Mouse (Mus musculus): Measurements from ENCODE around the gene Limch1. TPM values are rescaled to one million over a fixed set of nuclear protein-coding genes. Genes with fewer than 3 reads are reported as not detected.

The Limch1 gene
- total RNA-seq, 1 experiment, result 7.5 TPM

DNA sequence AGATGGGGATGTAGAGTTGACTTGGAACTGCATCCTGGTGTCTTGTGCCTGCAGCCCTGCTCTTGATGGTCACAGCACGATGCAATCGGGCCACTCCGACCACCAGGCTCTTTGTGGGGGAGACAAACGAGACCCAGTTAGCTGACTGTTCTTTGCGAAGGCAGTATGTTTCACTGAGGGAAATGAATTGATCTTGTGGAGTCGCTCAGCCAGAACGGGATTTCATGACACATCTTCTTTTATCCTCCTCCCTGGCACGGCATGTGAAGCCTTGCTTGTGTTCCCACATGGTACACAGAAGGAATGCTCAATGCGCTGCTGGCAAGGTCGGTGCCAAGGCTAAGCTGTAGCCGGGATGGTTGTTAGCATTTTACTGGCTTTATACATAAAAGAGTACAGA, 143.7 kb downstream of the Limch1 start:
- no peaks in the 10 kb centered on the region for H3K9me3 ChIP-seq (ENCODE audit: control insufficient read depth, insufficient read depth, low read depth, low read length)
- TF ChIP-seq MAFK (IDR thresholded peaks at IDR 0.05; ENCODE audit: insufficient read depth, low read depth, low read length) (no peak), CHD2 (IDR thresholded peaks at IDR 0.05; ENCODE audit: low read depth, low read length) (no peak), ZNF384 (IDR thresholded peaks at IDR 0.05; ENCODE audit: low read depth, low read length) (no peak), HCFC1 (IDR thresholded peaks at IDR 0.05; ENCODE audit: borderline replicate concordance, insufficient read depth, low read length) (no peak), ZC3H11A (IDR thresholded peaks at IDR 0.05; ENCODE audit: borderline replicate concordance, low read depth, low read length) (no peak)
- in situ Hi-C loops (cut with MboI; ENCODE audit: low sequenced_read_pairs in 2 of 2, unreplicated experiment in 2 of 2), result no loop called here

DNA sequence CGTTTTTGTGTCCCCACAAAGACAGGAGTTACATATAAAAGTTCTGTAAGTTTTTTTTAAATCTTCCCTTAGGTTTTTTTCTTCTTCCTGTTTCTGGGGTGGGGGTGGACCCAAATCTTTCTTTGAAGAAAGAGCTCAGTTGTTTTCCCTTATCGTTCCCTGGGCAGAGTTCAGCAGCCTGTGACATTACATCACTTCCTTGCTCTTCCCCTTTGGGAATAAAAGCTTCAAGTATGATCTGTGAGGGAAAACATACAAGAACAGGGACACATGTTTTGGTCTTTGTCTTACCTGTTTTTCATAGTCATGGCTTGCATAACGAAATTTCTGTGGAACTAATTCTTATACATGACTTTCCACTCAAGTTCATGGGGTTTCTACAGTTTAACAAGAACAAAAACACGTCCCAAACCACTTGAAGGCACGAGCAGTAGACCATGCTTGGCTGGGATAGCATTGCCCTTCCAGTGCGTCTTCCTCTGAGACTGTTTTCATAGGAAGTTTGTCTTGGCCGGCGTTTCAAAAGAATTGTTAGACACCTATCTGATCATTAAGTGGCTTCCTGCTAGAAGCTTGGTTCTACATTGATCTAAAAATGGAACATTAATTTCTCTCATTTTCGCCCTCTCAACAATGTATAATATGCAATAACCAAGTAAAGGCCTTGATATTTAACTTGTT, 150.0 kb downstream of the Limch1 start:
- H3K9me3 ChIP-seq (ENCODE audit: control insufficient read depth, insufficient read depth, low read depth, low read length), result no peaks in the 10 kb centered on the region
- in situ Hi-C loops (cut with MboI; ENCODE audit: low sequenced_read_pairs in 2 of 2, unreplicated experiment in 2 of 2), result no loop called here
- H3K4me3 ChIP-seq (ENCODE audit: insufficient read depth in 1 of 2, low read depth in 1 of 2, low read length in 2 of 2, poor library complexity in 1 of 2, severe bottlenecking in 1 of 2), result no peak overlapping the region
- no peak for TF ChIP-seq HCFC1 (IDR thresholded peaks at IDR 0.05; ENCODE audit: borderline replicate concordance, insufficient read depth, low read length)
- no peak for TF ChIP-seq CHD2 (IDR thresholded peaks at IDR 0.05; ENCODE audit: low read depth, low read length)
- TF ChIP-seq ZC3H11A (IDR thresholded peaks at IDR 0.05; ENCODE audit: borderline replicate concordance, low read depth, low read length), result no peak
- TF ChIP-seq ZNF384 (IDR thresholded peaks at IDR 0.05; ENCODE audit: low read depth, low read length), result no peak
- TF ChIP-seq MAFK (IDR thresholded peaks at IDR 0.05; ENCODE audit: insufficient read depth, low read depth, low read length), result no peak
- no peak overlapping the region for H3K27ac ChIP-seq (ENCODE audit: insufficient read depth, low read depth, low read length, poor library complexity, severe bottlenecking)
- H3K9ac ChIP-seq (ENCODE audit: insufficient read depth, low read depth, low read length, poor library complexity, severe bottlenecking), result no peak overlapping the region
- H3K36me3 ChIP-seq (ENCODE audit: control insufficient read depth, insufficient read depth, low read length, poor library complexity, severe bottlenecking), result no peaks in the 10 kb centered on the region
- H3K4me1 ChIP-seq (ENCODE audit: control insufficient read depth in 2 of 2, insufficient read depth in 2 of 2, low read length in 2 of 2, poor library complexity in 1 of 2), result no peaks in the 10 kb centered on the region
- no peak for DNase-seq (ENCODE audit: low read depth, low spot score)

More for the DNA sequence above, 143.7 kb downstream of the Limch1 start:
- no peak overlapping the region for H3K27ac ChIP-seq (ENCODE audit: insufficient read depth, low read depth, low read length, poor library complexity, severe bottlenecking)
- no peak for DNase-seq (ENCODE audit: low read depth, low spot score)
- no peak overlapping the region for H3K9ac ChIP-seq (ENCODE audit: insufficient read depth, low read depth, low read length, poor library complexity, severe bottlenecking)
- H3K36me3 ChIP-seq (ENCODE audit: control insufficient read depth, insufficient read depth, low read length, poor library complexity, severe bottlenecking), result no peaks in the 10 kb centered on the region
- H3K4me3 ChIP-seq (ENCODE audit: insufficient read depth in 1 of 2, low read depth in 1 of 2, low read length in 2 of 2, poor library complexity in 1 of 2, severe bottlenecking in 1 of 2), result no peak overlapping the region
- H3K4me1 ChIP-seq (ENCODE audit: control insufficient read depth in 2 of 2, insufficient read depth in 2 of 2, low read length in 2 of 2, poor library complexity in 1 of 2), result no peaks in the 10 kb centered on the region

GRCm38 (mm10) chr5:66897584-66897983, 152.0 kb downstream of the Limch1 start:
- in situ Hi-C loops (cut with MboI; ENCODE audit: low sequenced_read_pairs in 2 of 2, unreplicated experiment in 2 of 2), result no loop called here
- H3K9ac ChIP-seq (ENCODE audit: insufficient read depth, low read depth, low read length, poor library complexity, severe bottlenecking), result no peak overlapping the region
- H3K36me3 ChIP-seq (ENCODE audit: control insufficient read depth, insufficient read depth, low read length, poor library complexity, severe bottlenecking), result no peaks in the 10 kb centered on the region
- no peak for DNase-seq (ENCODE audit: low read depth, low spot score)
- H3K4me3 ChIP-seq (ENCODE audit: insufficient read depth in 1 of 2, low read depth in 1 of 2, low read length in 2 of 2, poor library complexity in 1 of 2, severe bottlenecking in 1 of 2), result no peak overlapping the region
- H3K9me3 ChIP-seq (ENCODE audit: control insufficient read depth, insufficient read depth, low read depth, low read length), result no peaks in the 10 kb centered on the region
- no peak overlapping the region for H3K27ac ChIP-seq (ENCODE audit: insufficient read depth, low read depth, low read length, poor library complexity, severe bottlenecking)
- no peaks in the 10 kb centered on the region for H3K4me1 ChIP-seq (ENCODE audit: control insufficient read depth in 2 of 2, insufficient read depth in 2 of 2, low read length in 2 of 2, poor library complexity in 1 of 2)
- no peak for TF ChIP-seq MAFK (IDR thresholded peaks at IDR 0.05; ENCODE audit: insufficient read depth, low read depth, low read length)
- no peak for TF ChIP-seq CHD2 (IDR thresholded peaks at IDR 0.05; ENCODE audit: low read depth, low read length)
- no peak for TF ChIP-seq HCFC1 (IDR thresholded peaks at IDR 0.05; ENCODE audit: borderline replicate concordance, insufficient read depth, low read length)
- no peak for TF ChIP-seq ZNF384 (IDR thresholded peaks at IDR 0.05; ENCODE audit: low read depth, low read length)
- no peak for TF ChIP-seq ZC3H11A (IDR thresholded peaks at IDR 0.05; ENCODE audit: borderline replicate concordance, low read depth, low read length)

- no peak overlapping the region for H3K9ac ChIP-seq (ENCODE audit: insufficient read depth, low read depth, low read length, poor library complexity, severe bottlenecking)
- no peaks in the 10 kb centered on the region for H3K9me3 ChIP-seq (ENCODE audit: control insufficient read depth, insufficient read depth, low read depth, low read length)
- no peak for DNase-seq (ENCODE audit: low read depth, low spot score)
- no peak overlapping the region for H3K4me3 ChIP-seq (ENCODE audit: insufficient read depth in 1 of 2, low read depth in 1 of 2, low read length in 2 of 2, poor library complexity in 1 of 2, severe bottlenecking in 1 of 2)
- no peak for TF ChIP-seq MAFK (IDR thresholded peaks at IDR 0.05; ENCODE audit: insufficient read depth, low read depth, low read length)
- no peak for TF ChIP-seq ZNF384 (IDR thresholded peaks at IDR 0.05; ENCODE audit: low read depth, low read length)
- TF ChIP-seq CHD2 (IDR thresholded peaks at IDR 0.05; ENCODE audit: low read depth, low read length), result no peak
- TF ChIP-seq HCFC1 (IDR thresholded peaks at IDR 0.05; ENCODE audit: borderline replicate concordance, insufficient read depth, low read length), result no peak
- TF ChIP-seq ZC3H11A (IDR thresholded peaks at IDR 0.05; ENCODE audit: borderline replicate concordance, low read depth, low read length), result no peak
- in situ Hi-C loops (cut with MboI; ENCODE audit: low sequenced_read_pairs in 2 of 2, unreplicated experiment in 2 of 2), result no loop called here
- no peaks in the 10 kb centered on the region for H3K36me3 ChIP-seq (ENCODE audit: control insufficient read depth, insufficient read depth, low read length, poor library complexity, severe bottlenecking)
- no peak overlapping the region for H3K27ac ChIP-seq (ENCODE audit: insufficient read depth, low read depth, low read length, poor library complexity, severe bottlenecking)
- no peaks in the 10 kb centered on the region for H3K4me1 ChIP-seq (ENCODE audit: control insufficient read depth in 2 of 2, insufficient read depth in 2 of 2, low read length in 2 of 2, poor library complexity in 1 of 2)
These were observed 152.6 kb downstream of the Limch1 start for GRCm38 (mm10) chr5:66898252-66898651.
